Mouse (Mus musculus): ENCODE measurements around the gene S1pr3. TPM values are rescaled to one million over a fixed set of nuclear protein-coding genes. Genes with fewer than 3 reads are reported as not detected.

The S1pr3 gene
- polyA plus RNA-seq (2015; fragmentation: Nextera tagmentation; extraction: Ambion mirVana) = 36.8 and 37.0 TPM in 2 replicates

DNA sequence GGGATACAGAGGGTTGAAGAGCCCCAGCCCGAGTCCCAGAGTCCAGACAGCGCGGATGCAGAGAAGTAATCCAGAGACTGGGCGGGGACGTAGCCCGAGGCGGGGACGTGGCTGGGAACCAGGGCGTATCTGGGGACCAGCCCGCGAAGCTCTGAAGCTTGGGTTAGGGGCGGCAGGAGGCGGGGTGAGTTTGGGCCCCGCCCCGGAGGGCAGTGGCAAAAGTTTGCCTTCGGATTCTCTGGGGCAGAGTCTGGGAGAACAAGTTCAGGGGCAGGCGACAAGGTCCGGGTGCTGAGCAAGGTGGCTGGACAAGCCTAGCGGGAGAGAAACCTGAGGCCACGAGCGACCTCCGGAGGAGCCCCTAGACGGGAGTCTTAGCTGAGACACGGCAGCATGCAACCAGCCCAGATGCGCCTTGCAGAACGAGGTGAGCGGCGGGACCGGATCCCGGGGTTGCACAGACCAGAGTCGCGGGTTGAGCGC, at the start of gene S1pr3:
Gene S1pr3, plus strand, starts transcription at position 121 of the 483 bp plus-strand sequence.
- Histone ChIP-seq H3K9me3 (replicated peaks; ENCODE audit: control insufficient read depth, low read length) (no peaks in the 10 kb centered on the region), H3K4me3 (replicated peaks; ENCODE audit: low read length) (peak within 1 kb of the TSS; percentile 57), H3K36me3 (ENCODE audit: control insufficient read depth, insufficient read depth, low read length) (no peaks in the 10 kb centered on the region), H3K4me1 (ENCODE audit: control insufficient read depth, insufficient read depth, low read length) (peaks cover 13% of the 10 kb centered on the region), H3K4me2 (ENCODE audit: low read depth, low read length) (peak within 1 kb of the TSS; percentile 59), H3K27ac (ENCODE audit: low read length) (peak within 1 kb of the TSS; percentile 43), H3K9ac (ENCODE audit: low read length) (peak within 1 kb of the TSS; percentile 76), H3K27me3 (ENCODE audit: control insufficient read depth, insufficient read depth, low read length) (no peaks in the 10 kb centered on the region)
- WGBS = under 1% methylated on average over 33 of the region's 33 CpGs
- peak; percentile 86 for ATAC-seq (ENCODE audit: insufficient read depth, low FRiP score)

DNA sequence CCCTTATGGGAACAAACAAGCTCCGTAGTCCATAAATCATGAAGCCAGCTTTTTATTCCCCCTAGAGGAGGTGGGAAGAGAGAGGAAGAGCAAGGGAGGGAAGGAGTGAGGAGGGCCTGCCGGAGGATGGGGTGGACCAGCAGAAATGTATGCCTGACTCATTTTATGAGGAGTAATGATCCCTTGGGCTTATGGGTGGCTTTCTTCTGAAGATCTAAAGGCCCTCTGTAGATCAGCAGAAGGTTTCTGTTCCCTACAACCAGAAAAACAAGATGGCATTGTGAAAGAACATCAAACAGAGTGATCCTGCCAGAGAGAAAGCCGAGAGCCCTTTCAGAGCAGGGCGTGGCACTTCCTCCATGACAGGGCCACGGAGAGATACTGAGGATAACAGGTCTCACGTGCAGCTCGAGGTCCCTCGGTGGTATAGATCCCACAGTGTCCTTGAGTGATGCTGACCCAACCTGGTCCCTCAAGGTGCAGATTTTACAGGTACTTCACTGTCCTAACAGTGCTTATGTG, 47.9 kb upstream of the S1pr3 start:
- Histone ChIP-seq H3K9me3 (replicated peaks; ENCODE audit: control insufficient read depth, low read length) (no peaks in the 10 kb centered on the region), H3K4me1 (ENCODE audit: control insufficient read depth, insufficient read depth, low read length) (no peaks in the 10 kb centered on the region), H3K4me3 (replicated peaks; ENCODE audit: low read length) (no peak overlapping the region), H3K4me2 (ENCODE audit: low read depth, low read length) (no peak overlapping the region), H3K27me3 (ENCODE audit: control insufficient read depth, insufficient read depth, low read length) (no peaks in the 10 kb centered on the region), H3K36me3 (ENCODE audit: control insufficient read depth, insufficient read depth, low read length) (no peaks in the 10 kb centered on the region), H3K9ac (ENCODE audit: low read length) (no peak overlapping the region), H3K27ac (ENCODE audit: low read length) (no peak overlapping the region)
- 66% methylated on average over 8 of the region's 8 CpGs for WGBS
- no peak for ATAC-seq (ENCODE audit: insufficient read depth, low FRiP score)

DNA sequence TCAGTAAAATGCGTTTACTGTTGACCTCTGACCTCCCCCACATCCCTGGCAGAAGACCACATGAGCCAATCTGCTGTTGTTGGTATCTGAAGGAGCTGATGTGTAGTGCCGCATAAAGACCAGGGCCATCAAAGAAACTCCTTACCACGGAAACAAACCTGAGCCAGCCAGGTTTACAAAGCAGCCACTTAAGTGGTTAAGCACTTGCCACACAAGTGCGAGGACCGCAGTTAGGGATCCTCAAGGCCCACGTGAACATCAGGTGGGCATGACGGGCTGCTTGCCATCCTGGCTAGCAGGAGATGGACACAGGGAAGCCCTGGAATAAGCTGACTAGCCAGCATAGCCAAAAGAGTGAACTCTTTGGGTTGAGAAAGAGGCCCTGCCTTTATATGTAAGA, 45.0 kb upstream of the S1pr3 start:
- Histone ChIP-seq H3K36me3 (ENCODE audit: control insufficient read depth, insufficient read depth, low read length) (no peaks in the 10 kb centered on the region), H3K27ac (ENCODE audit: low read length) (no peak overlapping the region), H3K4me1 (ENCODE audit: control insufficient read depth, insufficient read depth, low read length) (no peaks in the 10 kb centered on the region), H3K4me2 (ENCODE audit: low read depth, low read length) (no peak overlapping the region), H3K9ac (ENCODE audit: low read length) (no peak overlapping the region), H3K4me3 (replicated peaks; ENCODE audit: low read length) (no peak overlapping the region), H3K9me3 (replicated peaks; ENCODE audit: control insufficient read depth, low read length) (no peaks in the 10 kb centered on the region), H3K27me3 (ENCODE audit: control insufficient read depth, insufficient read depth, low read length) (no peaks in the 10 kb centered on the region)
- WGBS = 73% methylated on average over 7 of the region's 7 CpGs
- no peak for ATAC-seq (ENCODE audit: insufficient read depth, low FRiP score)

DNA sequence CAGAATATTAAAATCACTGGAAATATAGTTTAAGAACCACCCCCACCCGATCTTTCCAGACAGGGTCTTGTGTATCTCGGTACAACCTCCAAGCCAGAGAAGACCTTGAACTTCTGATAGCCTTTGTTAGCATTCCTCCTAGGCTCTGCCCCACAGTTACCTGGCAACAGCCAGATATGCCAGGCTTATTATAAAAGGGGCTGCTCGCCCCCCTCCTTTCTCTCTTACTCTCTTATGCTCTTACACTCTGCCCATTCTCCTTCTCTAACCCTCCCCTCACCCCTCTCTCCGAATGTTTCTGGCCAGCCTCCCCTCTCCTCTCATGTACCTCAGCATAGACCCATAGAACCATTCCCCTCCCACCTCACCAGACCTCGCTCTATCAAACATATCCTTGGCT, 44.5 kb upstream of the S1pr3 start:
- Histone ChIP-seq H3K4me1 (ENCODE audit: control insufficient read depth, insufficient read depth, low read length) (no peaks in the 10 kb centered on the region), H3K9ac (ENCODE audit: low read length) (no peak overlapping the region), H3K27me3 (ENCODE audit: control insufficient read depth, insufficient read depth, low read length) (no peaks in the 10 kb centered on the region), H3K36me3 (ENCODE audit: control insufficient read depth, insufficient read depth, low read length) (no peaks in the 10 kb centered on the region), H3K4me3 (replicated peaks; ENCODE audit: low read length) (no peak overlapping the region), H3K9me3 (replicated peaks; ENCODE audit: control insufficient read depth, low read length) (no peaks in the 10 kb centered on the region), H3K27ac (ENCODE audit: low read length) (no peak overlapping the region), H3K4me2 (ENCODE audit: low read depth, low read length) (no peak overlapping the region)
- 0 out of 2 replicates have a peak, but pooled peaks have one; percentile 50 for ATAC-seq (ENCODE audit: insufficient read depth, low FRiP score)
- WGBS = 57% methylated on average over 5 of the region's 5 CpGs

DNA sequence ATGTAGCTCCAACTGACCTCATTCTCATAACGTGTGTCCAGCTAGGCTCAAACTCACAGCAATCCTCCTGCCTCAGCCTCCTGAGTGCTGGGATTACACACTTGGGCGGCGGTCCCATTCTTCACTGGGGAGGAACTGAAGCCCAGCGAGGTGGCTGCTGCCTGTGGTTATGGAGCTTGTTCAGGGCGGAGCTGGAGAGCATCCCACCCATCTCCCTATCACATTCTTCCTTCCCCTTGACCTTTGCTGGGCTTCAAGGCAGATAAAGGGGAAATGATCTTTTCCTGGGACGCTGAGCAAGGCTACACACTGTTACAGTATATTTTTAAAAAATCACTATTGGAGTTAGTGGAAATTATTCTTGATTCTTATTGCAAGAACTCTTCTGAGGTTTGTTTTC, 43.2 kb upstream of the S1pr3 start:
- no peak overlapping the region for H3K4me3 ChIP-seq (replicated peaks; ENCODE audit: low read length)
- H3K4me1 ChIP-seq (ENCODE audit: control insufficient read depth, insufficient read depth, low read length) = no peaks in the 10 kb centered on the region
- H3K27me3 ChIP-seq (ENCODE audit: control insufficient read depth, insufficient read depth, low read length) = no peaks in the 10 kb centered on the region
- H3K9ac ChIP-seq (ENCODE audit: low read length) = no peak overlapping the region
- WGBS = 82% methylated on average over 6 of the region's 6 CpGs
- no peak for ATAC-seq (ENCODE audit: insufficient read depth, low FRiP score)
- no peak overlapping the region for H3K4me2 ChIP-seq (ENCODE audit: low read depth, low read length)
- H3K27ac ChIP-seq (ENCODE audit: low read length) = no peak overlapping the region
- H3K9me3 ChIP-seq (replicated peaks; ENCODE audit: control insufficient read depth, low read length) = no peaks in the 10 kb centered on the region
- no peaks in the 10 kb centered on the region for H3K36me3 ChIP-seq (ENCODE audit: control insufficient read depth, insufficient read depth, low read length)

DNA sequence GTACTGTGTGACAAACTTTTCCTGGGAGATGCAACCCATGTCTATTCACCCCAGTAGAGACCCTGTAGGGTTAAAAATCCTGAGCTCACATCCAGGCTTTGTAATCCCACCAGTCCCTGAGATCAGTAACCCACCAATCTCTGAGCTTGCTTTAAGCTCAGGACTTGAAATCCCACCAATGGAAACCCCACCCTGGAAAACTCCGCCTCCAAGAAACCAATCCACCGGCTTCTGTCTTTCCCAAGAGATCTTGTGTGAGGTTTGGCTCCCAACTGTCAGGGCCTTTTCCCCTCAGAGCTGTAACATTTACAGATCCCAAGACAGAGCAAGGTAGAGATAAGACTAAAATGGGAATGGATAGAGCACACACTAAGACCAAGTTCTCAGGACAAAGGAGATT, 40.1 kb upstream of the S1pr3 start:
- Histone ChIP-seq H3K4me2 (ENCODE audit: low read depth, low read length) (no peak overlapping the region), H3K27ac (ENCODE audit: low read length) (no peak overlapping the region), H3K4me1 (ENCODE audit: control insufficient read depth, insufficient read depth, low read length) (no peaks in the 10 kb centered on the region), H3K4me3 (replicated peaks; ENCODE audit: low read length) (no peak overlapping the region), H3K9me3 (replicated peaks; ENCODE audit: control insufficient read depth, low read length) (no peaks in the 10 kb centered on the region), H3K36me3 (ENCODE audit: control insufficient read depth, insufficient read depth, low read length) (no peaks in the 10 kb centered on the region), H3K27me3 (ENCODE audit: control insufficient read depth, insufficient read depth, low read length) (no peaks in the 10 kb centered on the region), H3K9ac (ENCODE audit: low read length) (no peak overlapping the region)
- WGBS = 72% methylated on average over 2 of the region's 2 CpGs
- no peak for ATAC-seq (ENCODE audit: insufficient read depth, low FRiP score)

DNA sequence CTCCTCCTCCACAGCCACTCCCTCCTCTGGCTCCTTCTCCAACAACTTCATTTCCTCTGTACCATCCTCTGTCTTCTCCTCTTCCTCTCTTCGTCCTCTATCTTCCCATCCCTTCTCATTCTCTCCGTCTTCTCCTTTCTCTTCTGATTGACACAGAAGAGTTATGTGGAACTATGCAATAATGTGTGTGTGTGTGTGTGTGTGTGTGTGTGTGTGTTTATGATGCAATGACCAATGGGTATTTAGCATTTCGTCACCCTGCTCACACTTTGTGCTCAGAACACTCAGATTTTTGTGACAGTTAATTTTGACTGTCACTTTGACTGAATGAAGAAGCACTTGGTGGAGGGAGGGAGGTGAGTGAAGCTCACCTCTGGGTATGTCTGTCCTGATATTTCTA, 39.1 kb upstream of the S1pr3 start:
- no peak for ATAC-seq (ENCODE audit: insufficient read depth, low FRiP score)
- no peaks in the 10 kb centered on the region for H3K9me3 ChIP-seq (replicated peaks; ENCODE audit: control insufficient read depth, low read length)
- H3K4me1 ChIP-seq (ENCODE audit: control insufficient read depth, insufficient read depth, low read length) = no peaks in the 10 kb centered on the region
- no peaks in the 10 kb centered on the region for H3K27me3 ChIP-seq (ENCODE audit: control insufficient read depth, insufficient read depth, low read length)
- WGBS = 81% methylated on average over 3 of the region's 3 CpGs
- H3K4me2 ChIP-seq (ENCODE audit: low read depth, low read length) = no peak overlapping the region
- no peak overlapping the region for H3K27ac ChIP-seq (ENCODE audit: low read length)
- no peaks in the 10 kb centered on the region for H3K36me3 ChIP-seq (ENCODE audit: control insufficient read depth, insufficient read depth, low read length)
- H3K9ac ChIP-seq (ENCODE audit: low read length) = no peak overlapping the region
- no peak overlapping the region for H3K4me3 ChIP-seq (replicated peaks; ENCODE audit: low read length)

DNA sequence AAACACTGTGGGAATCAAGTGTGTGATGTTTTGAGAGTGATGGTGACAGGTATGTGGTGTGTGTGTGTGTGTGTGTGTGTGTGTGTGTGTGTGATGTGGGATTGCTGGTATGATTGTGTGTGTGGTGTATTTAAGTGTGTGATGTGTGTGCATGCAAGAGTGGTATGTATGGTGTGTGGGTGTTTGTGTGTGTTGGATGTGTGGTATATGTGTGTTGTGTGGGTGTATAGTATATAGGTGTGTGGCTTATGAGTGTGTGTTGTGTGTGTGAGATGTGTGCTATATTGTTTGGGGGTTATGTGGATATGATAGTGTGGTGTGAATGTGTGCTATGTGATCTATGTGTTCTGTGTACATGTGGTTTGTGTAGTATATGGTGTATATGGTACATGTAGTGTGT, 35.4 kb upstream of the S1pr3 start:
- Histone ChIP-seq H3K27me3 (ENCODE audit: control insufficient read depth, insufficient read depth, low read length) (no peaks in the 10 kb centered on the region), H3K4me2 (ENCODE audit: low read depth, low read length) (no peak overlapping the region), H3K27ac (ENCODE audit: low read length) (no peak overlapping the region), H3K4me1 (ENCODE audit: control insufficient read depth, insufficient read depth, low read length) (0 out of 2 replicates have a peak, but pooled peaks cover 3% of the 10 kb centered on the region), H3K4me3 (replicated peaks; ENCODE audit: low read length) (no peak overlapping the region), H3K9me3 (replicated peaks; ENCODE audit: control insufficient read depth, low read length) (no peaks in the 10 kb centered on the region), H3K36me3 (ENCODE audit: control insufficient read depth, insufficient read depth, low read length) (no peaks in the 10 kb centered on the region), H3K9ac (ENCODE audit: low read length) (no peak overlapping the region)
- ATAC-seq (ENCODE audit: insufficient read depth, low FRiP score) = no peak

DNA sequence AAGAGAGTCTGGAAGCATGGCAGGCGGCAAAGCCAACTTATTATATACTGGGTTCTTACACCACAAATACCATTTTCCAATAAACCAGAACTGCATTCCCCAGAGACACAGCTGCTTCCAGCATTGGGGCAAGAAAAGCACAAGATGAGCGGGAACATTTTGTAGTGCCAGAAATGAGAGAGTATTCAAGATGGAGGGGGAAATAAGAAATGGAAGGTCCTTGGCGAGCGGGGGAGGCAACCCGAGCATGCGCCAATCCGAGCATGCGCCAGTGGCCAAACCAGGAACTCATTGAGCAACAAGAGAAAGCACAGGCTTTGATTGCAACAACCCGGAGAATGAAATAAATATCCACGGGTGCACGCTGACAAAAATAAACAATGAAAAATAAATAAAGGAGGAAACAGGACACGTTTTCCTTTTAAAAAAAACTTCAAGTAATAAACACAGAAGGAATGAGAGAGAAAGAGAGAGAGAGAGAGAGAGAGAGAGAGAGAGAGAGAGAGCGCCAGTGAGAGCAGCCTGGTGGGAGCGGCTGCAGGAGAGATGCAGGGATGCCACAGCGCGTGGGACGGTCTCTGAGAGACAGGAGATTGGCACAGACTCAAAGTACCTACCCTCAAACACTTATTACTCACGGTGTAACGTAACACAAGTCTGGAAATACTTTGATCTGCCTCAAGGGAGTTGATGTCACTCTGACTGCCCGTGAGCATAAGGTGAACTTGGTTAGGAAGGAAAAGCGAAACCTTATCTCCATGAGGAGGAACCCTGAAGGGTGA, 34.2 kb upstream of the S1pr3 start:
- Histone ChIP-seq H3K27me3 (ENCODE audit: control insufficient read depth, insufficient read depth, low read length) (no peaks in the 10 kb centered on the region), H3K4me3 (replicated peaks; ENCODE audit: low read length) (no peak overlapping the region), H3K4me2 (ENCODE audit: low read depth, low read length) (0 out of 2 replicates have a peak overlapping the region, but pooled peaks have one; percentile 9), H3K27ac (ENCODE audit: low read length) (no peak overlapping the region), H3K4me1 (ENCODE audit: control insufficient read depth, insufficient read depth, low read length) (peaks cover 7% of the 10 kb centered on the region; the same call in 1 of the 2 replicates), H3K9ac (ENCODE audit: low read length) (no peak overlapping the region), H3K9me3 (replicated peaks; ENCODE audit: control insufficient read depth, low read length) (no peaks in the 10 kb centered on the region), H3K36me3 (ENCODE audit: control insufficient read depth, insufficient read depth, low read length) (no peaks in the 10 kb centered on the region)
- ATAC-seq (ENCODE audit: insufficient read depth, low FRiP score) = no peak
- 65% methylated on average over 21 of the region's 21 CpGs for WGBS

Data from stomach, embryonic 16.5 days (tissue).